Mouse (Mus musculus) frontal cortex, postnatal 25 days (tissue): ENCODE results near the gene Skp1a.

Experiments used
- DNase-seq, 2 experiments: peaks; one replicate each; pipeline ENCODE4 v3.0.0; 2022; ENCODE audit warnings: low spot score in 2 of 2

Gene Skp1a

GRCm38 (mm10) chr11:52253674-52254375 lies 22.0 kb downstream of the Skp1a start:
- peak in 1 of 2 experiments; percentile 52 for DNase-seq

- DNase-seq, result no peak
Observed at GRCm38 (mm10) chr11:52255077-52255476, 23.3 kb downstream of the Skp1a start.

DNA sequence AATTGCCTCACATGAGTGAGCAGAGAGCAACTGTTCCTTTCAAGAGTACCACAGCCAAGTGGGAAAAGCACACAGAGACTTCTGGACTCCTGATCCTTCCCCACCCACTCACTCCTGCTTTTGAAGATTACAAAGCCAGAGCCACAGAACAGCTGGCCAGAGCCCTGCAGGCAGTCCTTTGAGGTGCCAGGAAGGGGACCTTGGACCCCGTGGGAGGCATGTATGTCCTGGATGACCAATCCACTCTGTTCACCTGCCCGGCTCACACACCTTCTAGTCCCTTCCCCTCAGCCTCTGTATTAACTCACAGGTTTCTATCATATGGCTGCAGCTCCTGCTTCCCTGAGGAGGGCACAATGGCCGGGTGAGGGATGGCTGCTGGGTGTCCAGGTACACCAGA lies 25.6 kb downstream of the Skp1a start:
- DNase-seq, result no peak

DNA sequence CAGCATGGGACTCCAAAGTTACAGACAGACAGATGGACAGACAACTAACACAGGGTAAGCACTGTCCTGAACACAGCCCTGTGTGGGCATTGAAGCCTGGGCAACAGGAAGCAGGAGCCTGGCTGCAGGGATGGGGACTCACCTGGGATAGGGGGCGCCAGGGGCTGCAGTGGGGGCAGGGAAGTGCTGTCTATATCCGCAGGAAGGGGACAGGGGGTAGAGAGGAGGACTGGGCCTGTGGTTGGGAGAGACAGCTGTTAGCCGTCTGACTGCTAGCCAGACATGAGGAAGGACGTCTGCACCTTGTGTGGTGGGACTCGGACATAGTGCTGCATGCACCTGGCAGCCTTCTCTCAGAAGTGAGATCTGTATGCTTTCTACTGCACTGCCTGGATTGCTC lies 26.9 kb downstream of the Skp1a start:
- no peak for DNase-seq

- DNase-seq, result no peak
Observed at GRCm38 (mm10) chr11:52260878-52261277, 29.1 kb downstream of the Skp1a start.

- DNase-seq, result no peak
Observed at GRCm38 (mm10) chr11:52261937-52262336, 30.1 kb downstream of the Skp1a start.

- no peak for DNase-seq
Observed at GRCm38 (mm10) chr11:52262338-52262737, 30.5 kb downstream of the Skp1a start.

DNA sequence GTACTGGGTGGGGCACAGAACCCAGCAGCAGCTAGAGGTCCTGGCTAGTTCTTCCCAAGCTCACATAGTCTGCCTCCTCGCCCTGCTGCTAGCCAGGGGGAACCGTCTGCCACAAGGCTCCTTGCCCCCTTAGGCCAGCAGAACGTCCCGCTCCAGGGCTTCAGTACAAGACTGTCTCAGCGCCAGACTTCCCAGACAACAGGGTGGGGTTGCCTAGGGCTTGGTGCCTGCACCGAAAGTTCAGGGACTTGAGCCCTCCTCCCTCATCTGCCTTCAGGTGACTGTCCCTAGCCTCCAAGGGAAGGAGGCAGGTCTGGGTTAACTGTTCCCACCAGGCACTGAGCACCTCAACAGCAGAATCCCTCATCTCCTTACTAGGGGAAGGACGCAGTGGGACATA lies 33.1 kb downstream of the Skp1a start:
- no peak for DNase-seq

DNA sequence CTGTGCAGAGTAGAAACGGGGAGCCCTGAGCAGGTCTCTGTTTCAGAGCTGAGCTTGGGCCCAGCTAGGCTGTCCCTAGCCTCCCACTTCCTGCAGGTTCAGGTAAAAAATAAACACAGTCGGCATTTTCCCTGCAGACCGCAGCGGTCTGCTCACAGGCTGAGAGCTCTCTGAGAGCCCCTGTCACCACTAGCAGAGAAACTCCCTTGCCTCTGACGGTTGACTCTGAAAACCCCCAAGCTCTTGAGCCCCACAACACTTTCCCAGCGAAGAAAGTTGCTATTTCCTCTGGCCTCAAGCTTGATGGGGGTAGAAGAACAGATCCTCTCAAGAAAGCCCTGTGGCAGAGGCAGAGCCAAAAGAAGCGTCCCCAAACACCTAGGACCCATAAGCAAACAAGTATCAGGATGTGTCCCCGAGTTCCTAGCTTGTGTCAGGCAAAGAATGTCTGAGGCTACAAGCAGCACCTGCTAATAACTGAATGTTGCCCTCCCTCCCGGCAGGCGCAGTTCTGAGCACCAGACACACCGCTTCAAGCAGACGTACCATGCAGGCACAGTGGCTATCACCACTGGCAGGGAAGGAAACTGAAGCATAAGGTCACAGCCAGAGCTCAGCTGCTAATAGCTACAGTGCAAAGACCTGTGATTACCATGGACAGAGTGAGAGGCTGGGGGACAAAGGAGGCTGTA lies 34.0 kb downstream of the Skp1a start:
- DNase-seq, result no peak

DNA sequence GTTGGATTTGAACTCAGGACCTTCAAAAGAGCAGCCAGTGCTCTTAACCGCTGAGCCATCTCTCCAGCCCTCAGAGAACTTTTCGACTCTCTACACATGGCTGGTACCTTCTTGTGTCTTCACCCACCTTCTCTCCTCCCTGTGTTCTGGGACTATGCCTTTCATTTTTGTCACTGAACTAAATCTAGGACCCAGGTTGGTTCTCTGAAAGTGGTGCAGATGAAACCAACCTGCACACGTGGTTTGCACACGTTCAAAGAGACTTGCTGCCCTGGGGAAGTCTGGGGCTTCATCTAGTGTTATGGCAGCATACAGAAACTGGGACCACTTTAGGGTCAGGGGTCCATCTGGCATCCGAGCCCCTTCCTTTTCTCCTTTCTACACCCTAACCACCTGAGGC lies 35.5 kb downstream of the Skp1a start:
- DNase-seq, result no peak

- DNase-seq, result no peak
Observed at GRCm38 (mm10) chr11:52268104-52268835, 36.5 kb downstream of the Skp1a start.

- no peak for DNase-seq
Observed at GRCm38 (mm10) chr11:52269841-52270240, 38.0 kb downstream of the Skp1a start.

GRCm38 (mm10) chr11:52271765-52272495 lies 40.1 kb downstream of the Skp1a start:
- DNase-seq, result no peak

DNA sequence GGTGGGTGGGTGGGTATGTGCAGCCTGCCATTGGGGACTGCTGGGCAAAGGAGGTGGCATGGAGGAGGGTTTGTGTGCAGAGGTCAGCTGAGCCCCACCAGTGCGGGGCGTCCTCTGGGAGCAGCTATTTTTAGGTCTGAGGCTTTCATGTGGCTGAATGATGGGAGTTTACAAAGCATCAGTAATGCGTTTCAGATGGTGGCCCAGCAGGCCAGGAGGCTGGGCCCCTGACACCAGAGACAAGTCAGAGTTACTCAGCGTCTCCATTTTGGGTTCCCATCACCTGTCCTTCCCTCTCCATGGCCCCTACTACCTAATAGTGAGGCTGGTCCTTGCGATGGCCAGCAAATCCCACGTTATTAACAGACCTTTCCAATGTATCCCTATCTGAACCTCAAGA lies 40.8 kb downstream of the Skp1a start:
- DNase-seq, result no peak

DNA sequence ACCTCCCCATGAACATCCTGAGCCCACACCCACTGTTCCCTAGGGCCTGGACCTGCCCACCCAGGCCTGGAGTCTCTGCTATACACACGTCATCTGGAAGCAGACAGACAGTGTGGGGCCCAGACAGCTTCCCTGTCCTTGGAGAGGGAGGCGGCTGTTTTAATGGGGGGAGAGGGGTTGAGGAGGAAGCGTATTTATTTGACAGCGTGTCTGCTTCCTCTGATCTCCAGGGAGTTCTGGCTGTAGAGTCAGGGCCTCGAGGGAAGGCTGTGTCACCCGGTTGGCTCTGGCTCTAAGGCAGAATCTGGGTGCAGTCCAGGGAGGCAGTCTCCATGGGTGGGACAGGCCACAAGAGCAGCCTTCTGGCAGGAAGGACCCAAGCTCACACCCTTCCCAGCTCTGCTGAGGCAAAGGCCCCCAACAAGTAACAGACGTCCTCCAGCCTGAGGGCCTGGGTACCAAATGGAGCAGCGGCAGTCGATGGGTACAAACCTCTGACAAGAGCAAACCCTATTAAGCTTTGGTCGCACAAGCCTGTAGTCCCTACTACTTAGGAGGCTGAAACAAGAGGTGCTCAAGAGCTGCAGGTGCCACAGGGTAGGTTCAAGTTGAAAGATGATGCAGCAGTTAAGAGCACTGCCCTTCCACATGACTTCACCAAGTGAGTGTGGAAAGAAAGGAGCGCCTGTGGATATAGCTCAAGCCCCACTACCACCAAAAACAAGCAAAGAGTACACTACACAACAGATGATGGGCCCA lies 41.6 kb downstream of the Skp1a start:
- DNase-seq, result no peak

GRCm38 (mm10) chr11:52273942-52274330 lies 42.1 kb downstream of the Skp1a start:
- DNase-seq, result no peak

GRCm38 (mm10) chr11:52274456-52275112 lies 42.8 kb downstream of the Skp1a start:
- no peak for DNase-seq

DNA sequence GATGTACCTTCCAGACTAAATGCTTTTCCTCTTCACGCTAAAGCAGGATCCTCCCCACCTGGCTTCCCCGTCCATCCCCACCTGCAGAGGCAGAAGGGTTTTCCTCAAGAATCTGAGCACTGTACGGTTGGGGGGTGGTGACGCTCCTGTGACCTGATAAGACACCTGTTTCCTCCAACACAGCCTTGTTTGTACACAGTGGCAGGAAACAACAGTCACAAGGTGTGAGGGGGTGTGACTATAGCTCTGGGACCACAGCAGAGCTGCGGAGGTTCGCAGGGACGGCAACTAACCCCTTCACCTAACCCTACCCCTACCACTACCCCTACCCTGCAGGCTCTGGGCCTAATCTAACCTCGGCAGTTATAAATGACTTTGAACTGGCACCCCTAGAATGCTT lies 43.6 kb downstream of the Skp1a start:
- no peak for DNase-seq

DNA sequence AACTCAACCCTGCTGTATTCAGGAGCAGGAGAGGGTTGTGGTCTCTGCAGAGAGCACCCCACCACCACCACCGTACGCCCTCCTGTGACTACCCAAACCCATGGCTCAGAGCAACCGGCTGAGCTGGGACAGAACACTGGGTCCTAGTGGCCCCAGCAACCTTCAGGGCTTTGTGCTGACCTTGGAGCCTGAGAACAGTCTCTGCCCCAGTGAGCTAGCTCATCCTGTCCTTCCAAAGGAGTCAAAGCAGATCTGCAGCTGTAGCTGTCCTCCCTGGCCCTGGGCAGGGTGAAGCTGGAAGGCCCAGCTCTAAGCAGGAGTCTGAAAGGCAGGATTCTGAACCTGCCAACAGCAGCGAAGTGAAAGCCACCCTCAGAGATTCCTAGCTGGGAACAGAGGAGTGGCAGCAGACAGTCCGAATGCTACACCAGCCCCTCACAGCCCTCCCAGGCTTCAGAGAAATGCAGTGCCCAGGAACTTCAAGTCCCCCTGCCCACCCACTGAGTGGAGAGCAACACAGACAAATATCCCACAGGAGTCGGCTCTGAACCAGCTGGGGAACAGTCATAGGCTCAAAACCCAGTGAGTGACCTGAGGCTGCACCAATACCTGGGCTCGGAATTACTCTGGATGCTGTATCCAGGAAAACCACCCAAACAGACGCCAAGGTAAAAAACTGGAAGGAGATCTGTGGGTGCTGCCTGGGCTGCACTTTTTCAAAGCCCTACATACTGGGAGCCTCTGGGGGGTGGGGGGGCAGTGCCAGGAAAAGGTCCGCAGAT lies 44.2 kb downstream of the Skp1a start:
- no peak for DNase-seq

DNA sequence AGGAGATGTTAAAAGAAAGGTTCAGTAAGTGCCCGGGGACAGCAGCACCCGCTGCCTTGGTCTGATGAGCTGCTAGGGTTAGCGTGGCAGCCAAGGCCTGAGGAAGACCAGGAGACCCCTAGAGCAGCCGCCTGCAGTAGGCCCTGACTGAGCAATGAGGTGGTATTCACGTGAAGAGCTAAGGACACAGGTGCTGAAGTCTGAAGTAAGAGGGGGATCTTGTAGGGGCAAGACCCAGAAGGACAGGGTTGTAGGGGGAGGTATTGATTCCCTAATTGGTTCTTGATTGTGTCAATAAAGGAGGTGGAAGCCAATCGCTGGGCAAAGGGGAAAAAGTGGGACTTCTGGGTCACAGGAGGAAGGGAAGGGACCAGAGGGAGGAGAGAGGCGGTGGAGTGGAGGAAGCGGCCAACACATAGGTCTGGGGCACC lies 45.2 kb downstream of the Skp1a start:
- no peak for DNase-seq
